10 mouse cellular contexts compared by ENCODE assay signal in the genomic region with DNA sequence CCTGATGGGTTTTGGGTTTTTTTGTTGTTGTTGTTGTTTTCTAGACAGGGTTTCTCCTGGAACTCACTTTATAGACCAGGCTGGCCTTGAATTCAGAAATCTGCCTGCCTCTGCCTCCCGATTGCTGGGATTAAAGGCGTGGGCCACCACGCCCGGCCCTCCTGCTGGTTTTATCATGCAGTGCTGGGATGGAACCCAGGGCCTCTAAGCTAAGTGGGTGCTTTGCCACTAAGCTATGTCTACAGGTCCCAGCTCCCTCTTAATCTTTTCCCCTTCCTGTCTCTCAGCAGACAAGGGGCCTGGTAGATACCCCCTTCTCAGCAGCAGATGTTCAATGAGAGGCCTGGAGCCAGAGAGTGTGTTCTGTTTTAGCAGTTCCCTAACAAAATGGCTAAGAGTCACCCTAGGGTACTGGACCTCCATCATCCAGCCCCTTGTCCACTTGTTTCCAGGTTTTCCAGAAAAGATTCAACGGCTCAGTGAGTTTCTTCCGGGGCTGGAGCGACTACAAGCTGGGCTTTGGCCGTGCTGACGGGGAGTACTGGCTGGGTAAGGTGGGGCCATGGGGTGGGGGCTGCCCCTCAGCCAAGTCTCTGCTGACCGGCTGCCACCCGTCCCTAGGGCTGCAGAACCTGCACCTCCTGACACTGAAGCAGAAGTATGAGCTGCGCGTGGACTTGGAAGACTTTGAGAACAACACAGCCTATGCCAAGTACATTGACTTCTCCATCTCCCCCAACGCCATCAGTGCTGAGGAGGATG. TPM values are rescaled to one million over a fixed set of nuclear protein-coding genes. Genes with fewer than 3 reads are reported as not detected.
DNase-seq lines count a peak whose midpoint lies in the region; ATAC-seq and TF ChIP-seq lines count a peak whose summit lies in the region.
"Had no signal": no experiment of that assay in that cellular context is flagged by ENCODE, and none has a peak within 500 bp of the region (broad histone marks: within the 10 kb centered on the region; RNA-seq: fewer than 3 reads in every experiment).

No protein-coding gene starts in this region.

- H3K4me3 ChIP-seq in kidney, postnatal 0 days (replicated peaks; ENCODE audit: low read depth, low read length): peak overlapping the region; percentile 22; the same call in 1 of the 2 replicates
- peak overlapping the region; percentile 16; the same call in 1 of the 2 replicates for H3K4me3 ChIP-seq in forebrain, embryonic 14.5 days (ENCODE audit: low read depth, low read length)
- H3K4me3 ChIP-seq in midbrain, embryonic 12.5 days: peak overlapping the region; percentile 12; the same call in 1 of the 2 replicates

- no peaks in the 10 kb centered on the region for H3K27me3 ChIP-seq in kidney, postnatal 0 days (ENCODE audit: insufficient read depth, low read length)
- H3K27me3 ChIP-seq in forebrain, embryonic 14.5 days (replicated peaks; ENCODE audit: control insufficient read depth, insufficient read depth, low read length): no peaks in the 10 kb centered on the region
- no peaks in the 10 kb centered on the region for H3K27me3 ChIP-seq in midbrain, embryonic 12.5 days
- H3K27me3 ChIP-seq: Patski had no signal

- no peaks in the 10 kb centered on the region for H3K9me3 ChIP-seq in kidney, postnatal 0 days (replicated peaks; ENCODE audit: low read length)
- no peaks in the 10 kb centered on the region for H3K9me3 ChIP-seq in forebrain, embryonic 14.5 days (replicated peaks; ENCODE audit: control insufficient read depth, low read length)
- no peaks in the 10 kb centered on the region for H3K9me3 ChIP-seq in midbrain, embryonic 12.5 days

- H3K4me1 ChIP-seq in kidney, postnatal 0 days (replicated peaks; ENCODE audit: insufficient read depth, low read length): peaks cover 13% of the 10 kb centered on the region; the same call in 1 of the 2 replicates
- H3K4me1 ChIP-seq in forebrain, embryonic 14.5 days (ENCODE audit: control insufficient read depth, insufficient read depth, low read length): peaks cover 36% of the 10 kb centered on the region
- H3K4me1 ChIP-seq in midbrain, embryonic 12.5 days: peaks cover 60% of the 10 kb centered on the region

- no peak for ATAC-seq in kidney, postnatal 0 days (replicated peaks; ENCODE audit: low FRiP score, low read depth)
- no peak for ATAC-seq in forebrain, embryonic 14.5 days
- no peak for ATAC-seq in midbrain, embryonic 12.5 days (ENCODE audit: low FRiP score, low read depth)
- ATAC-seq: Patski had no signal

- peaks cover 28% of the 10 kb centered on the region for H3K36me3 ChIP-seq in kidney, postnatal 0 days (ENCODE audit: insufficient read depth, low read length)
- H3K36me3 ChIP-seq in forebrain, embryonic 14.5 days (ENCODE audit: control insufficient read depth, insufficient read depth, low read length): peaks cover 43% of the 10 kb centered on the region
- peaks cover 44% of the 10 kb centered on the region for H3K36me3 ChIP-seq in midbrain, embryonic 12.5 days

- peak overlapping the region; percentile 42 for H3K27ac ChIP-seq in kidney, postnatal 0 days
- peak overlapping the region; percentile 15; the same call in 1 of the 2 replicates for H3K27ac ChIP-seq in forebrain, embryonic 14.5 days (ENCODE audit: low read depth, low read length)
- H3K27ac ChIP-seq in midbrain, embryonic 12.5 days (replicated peaks): peak overlapping the region; percentile 95

- 55% methylated on average over 14 of the region's 14 CpGs for WGBS in kidney, postnatal 0 days
- 92% methylated on average over 14 of the region's 14 CpGs for WGBS in forebrain, embryonic 14.5 days
- 90% methylated on average over 14 of the region's 14 CpGs for WGBS in midbrain, embryonic 12.5 days

- peak overlapping the region; percentile 41 for H3K4me2 ChIP-seq in kidney, postnatal 0 days (ENCODE audit: low read length)
- H3K4me2 ChIP-seq in forebrain, embryonic 14.5 days (ENCODE audit: low read length): peak overlapping the region; percentile 46
- peak overlapping the region; percentile 40 for H3K4me2 ChIP-seq in midbrain, embryonic 12.5 days (replicated peaks)

- H3K9ac ChIP-seq in kidney, postnatal 0 days (ENCODE audit: low read depth, low read length): no peak overlapping the region
- no peak overlapping the region for H3K9ac ChIP-seq in forebrain, embryonic 14.5 days (ENCODE audit: low read length)
- H3K9ac ChIP-seq in midbrain, embryonic 12.5 days (replicated peaks): no peak overlapping the region

- TF ChIP-seq CTCF in kidney, postnatal 0 days (IDR thresholded peaks at IDR 0.05; ENCODE audit: low read depth): no peak

- peak; percentile 57 to 77 for DNase-seq in cerebellum, postnatal 10 days
- DNase-seq in cerebellum, adult 11 months: no peak
- DNase-seq in kidney, postnatal 0 days (ENCODE audit: low spot score): no peak
- no peak for DNase-seq in kidney, adult 18-20 months
- DNase-seq in forebrain, embryonic 14.5 days (ENCODE audit: low spot score): no peak
- DNase-seq in spleen, postnatal 4 days (ENCODE audit: low spot score in 2 of 2): no peak
- DNase-seq in left cerebral cortex, adult 8-10 months (ENCODE audit: low spot score in 2 of 2): no peak
- DNase-seq: spleen, adult 18-20 months had no signal

RNA-seq across cellular contexts. Expression of gene Mfap4, which starts 1.4 kb away (rescaled TPM):
- polyA plus RNA-seq in kidney, postnatal 0 days (2015; fragmentation: Nextera tagmentation; extraction: Ambion mirVana): 100 and 114 TPM in 2 replicates
- polyA plus RNA-seq in forebrain, embryonic 14.5 days (2014; fragmentation: Nextera tagmentation; extraction: Ambion mirVana): 51.6 and 65.7 TPM in 2 replicates
- 61.5 and 83.2 TPM in 2 replicates for polyA plus RNA-seq in midbrain, embryonic 12.5 days (2016; fragmentation: Nextera tagmentation; extraction: Ambion mirVana)
- 1 to 10 TPM; 1.9 to 4.0 (median 3.1) TPM for total RNA-seq in left cerebral cortex, adult 8-10 months (2022)
- polyA plus RNA-seq: Patski had no signal

RNA-seq across cellular contexts. Expression of gene Mapk7, which starts 7.6 kb away (rescaled TPM):
- polyA plus RNA-seq in kidney, postnatal 0 days (2015; fragmentation: Nextera tagmentation; extraction: Ambion mirVana): 30.9 and 36.3 TPM in 2 replicates
- polyA plus RNA-seq in forebrain, embryonic 14.5 days (2014; fragmentation: Nextera tagmentation; extraction: Ambion mirVana): 59.0 and 75.8 TPM in 2 replicates
- 94.2 and 100 TPM in 2 replicates for polyA plus RNA-seq in midbrain, embryonic 12.5 days (2016; fragmentation: Nextera tagmentation; extraction: Ambion mirVana)
- total RNA-seq in left cerebral cortex, adult 8-10 months (2022): 10 to 100 TPM; 19.5 to 22.4 (median 21.0) TPM

RNA-seq across cellular contexts. Expression of gene B9d1, which starts 18.3 kb away (rescaled TPM):
- 32.9 and 33.8 TPM in 2 replicates for polyA plus RNA-seq in kidney, postnatal 0 days (2015; fragmentation: Nextera tagmentation; extraction: Ambion mirVana)
- 38.9 and 55.5 TPM in 2 replicates for polyA plus RNA-seq in forebrain, embryonic 14.5 days (2014; fragmentation: Nextera tagmentation; extraction: Ambion mirVana)
- polyA plus RNA-seq in midbrain, embryonic 12.5 days (2016; fragmentation: Nextera tagmentation; extraction: Ambion mirVana): 33.2 and 37.8 TPM in 2 replicates
- total RNA-seq in left cerebral cortex, adult 8-10 months (2022): 10 to 100 TPM; 46.9 to 57.8 (median 47.2) TPM

RNA-seq across cellular contexts. Expression of gene Rnf112, which starts 32.7 kb away (rescaled TPM):
- 0.05 and 0.13 TPM in 2 replicates for polyA plus RNA-seq in kidney, postnatal 0 days (2015; fragmentation: Nextera tagmentation; extraction: Ambion mirVana)
- 6.9 and 10.3 TPM in 2 replicates for polyA plus RNA-seq in forebrain, embryonic 14.5 days (2014; fragmentation: Nextera tagmentation; extraction: Ambion mirVana)
- polyA plus RNA-seq in midbrain, embryonic 12.5 days (2016; fragmentation: Nextera tagmentation; extraction: Ambion mirVana): 4.8 and 6.6 TPM in 2 replicates
- 100 to 1,000 TPM; 223 to 281 (median 257) TPM for total RNA-seq in left cerebral cortex, adult 8-10 months (2022)
- polyA plus RNA-seq: Patski had no signal

Comparison
In these comparisons a context has a peak if more than half of its experiments do, and no peak if none do; other contexts are left out.
1. DNase-seq: peak in cerebellum, postnatal 10 days (2 of 2); none in cerebellum, adult 11 months (single experiment), kidney, postnatal 0 days (single experiment), kidney, adult 18-20 months (single experiment), forebrain, embryonic 14.5 days (single experiment), spleen, postnatal 4 days (0 of 2) and left cerebral cortex, adult 8-10 months (0 of 2).
2. H3K27ac ChIP-seq: peak in every context shown above with its lines; median percentile 95 in midbrain, embryonic 12.5 days; 42 in kidney, postnatal 0 days; 15 in forebrain, embryonic 14.5 days.
3. Peak in every context shown above with its lines, with median percentiles within 50 percentile points of each other: H3K4me2 ChIP-seq and H3K4me3 ChIP-seq.